Mouse (Mus musculus) stomach, embryonic 16.5 days (tissue): ENCODE measurements at regions not wholly inside any gene's neighbourhood (a gene's known extent, or its start where the extent isn't known, plus 50 kb on each side); places are given as distances from the start of the nearest gene placed in this dataset.
A peak's percentile ranks its signal among the peaks of the same experiment; 100 is the strongest.

Experiments
- ATAC-seq: fragments of 200-750 bp; cut with Nextera tagmentation; 2 replicates; pipeline ENCODE4 v1.8.0; 2017; ENCODE audit warnings: moderate number of reproducible peaks, moderate TSS enrichment; ENCODE audit not compliant: insufficient read depth, low FRiP score
- H3K27ac ChIP-seq: fragments of 300-500 bp; sonication (generic); 2 replicates; pipeline ENCODE4 v1.5.1; 2014; ENCODE audit warnings: low read length
- H3K27me3 ChIP-seq: fragments of 300-500 bp; sonication (generic); 2 replicates; pipeline ENCODE4 v1.6.1; 2014; ENCODE audit warnings: low read length, control low read depth, mixed read lengths; ENCODE audit not compliant: control insufficient read depth, insufficient read depth
- H3K36me3 ChIP-seq: fragments of 300-500 bp; sonication (generic); 2 replicates; pipeline ENCODE4 v1.6.1; 2014; ENCODE audit warnings: low read length; ENCODE audit not compliant: control insufficient read depth, insufficient read depth
- H3K4me1 ChIP-seq: fragments of 300-500 bp; sonication (generic); 2 replicates; pipeline ENCODE4 v1.6.1; 2014; ENCODE audit warnings: low read length, control low read depth, mixed read lengths; ENCODE audit not compliant: control insufficient read depth, insufficient read depth
- H3K4me2 ChIP-seq: fragments of 300-500 bp; sonication (generic); 2 replicates; pipeline ENCODE4 v1.6.1; 2014; ENCODE audit warnings: low read depth, low read length, mixed read lengths
- H3K4me3 ChIP-seq: fragments of 300-500 bp; sonication (generic); replicated peaks from 2 replicates; pipeline ENCODE4 v1.5.1; 2014; ENCODE audit warnings: mild to moderate bottlenecking, low read length
- H3K9ac ChIP-seq: fragments of 300-500 bp; sonication (generic); 2 replicates; pipeline ENCODE4 v1.6.1; 2014; ENCODE audit warnings: low read length
- H3K9me3 ChIP-seq: fragments of 300-500 bp; sonication (generic); replicated peaks from 2 replicates; pipeline ENCODE4 v1.6.1; 2016; ENCODE audit warnings: low read length, control low read depth; ENCODE audit not compliant: control insufficient read depth
- WGBS: fragments of 180-500 bp; shearing (Covaris S2); extraction: QIAGEN DNeasy Blood & Tissue Kit; methylation state at CpG from one replicate; pipeline ENCODE4 v1.1.7; 2014; 5-methylcytosine and 5-hydroxymethylcytosine counted together

DNA sequence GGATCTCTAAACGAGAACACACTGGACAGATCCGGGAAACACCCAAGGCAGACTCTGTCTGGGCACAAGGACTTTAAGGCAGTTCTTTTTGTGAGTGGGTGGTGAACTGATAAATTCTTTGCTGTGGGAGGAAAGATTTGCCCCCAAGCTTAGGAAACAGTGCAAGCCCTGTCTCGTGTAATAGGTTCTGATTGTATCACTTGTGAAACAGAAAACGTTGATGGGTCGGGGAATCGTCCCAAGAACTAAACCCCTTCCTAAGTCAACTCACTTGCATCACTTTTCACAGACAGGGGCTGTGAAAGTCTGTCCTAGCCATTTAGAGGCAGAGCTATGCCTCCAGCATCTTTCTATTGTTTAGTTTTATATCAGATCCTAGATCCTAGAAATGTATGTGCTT, 282.6 kb upstream of the Dach1 start:
- Histone ChIP-seq H3K27me3 (no peaks in the 10 kb centered on the region), H3K9ac (no peak overlapping the region), H3K9me3 (no peaks in the 10 kb centered on the region), H3K4me1 (no peaks in the 10 kb centered on the region), H3K27ac (no peak overlapping the region), H3K4me3 (no peak overlapping the region), H3K4me2 (no peak overlapping the region), H3K36me3 (no peaks in the 10 kb centered on the region)
- ATAC-seq, result no peak
- WGBS, result 72% methylated on average over 6 of the region's 6 CpGs

DNA sequence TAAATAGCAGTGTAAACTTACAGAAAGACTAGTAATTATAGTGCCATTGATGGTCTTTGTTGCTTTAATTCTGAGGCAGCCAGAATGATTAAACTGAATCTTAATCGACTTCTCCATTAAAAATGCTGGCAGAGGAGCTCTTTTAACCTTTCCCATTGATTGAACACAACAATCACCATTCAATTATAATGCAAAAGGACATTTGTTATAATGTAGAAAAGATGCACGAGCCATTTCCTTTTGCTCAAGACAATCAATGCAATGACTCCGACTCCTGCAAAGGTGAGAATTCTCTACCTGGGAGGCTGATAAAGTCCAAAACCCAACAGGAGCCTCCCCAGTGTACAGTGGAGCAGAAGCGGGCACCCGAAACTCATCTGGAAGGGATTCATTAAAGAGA, 280.0 kb upstream of the Dach1 start:
- no peak for ATAC-seq
- H3K27me3 ChIP-seq, result no peaks in the 10 kb centered on the region
- H3K36me3 ChIP-seq, result no peaks in the 10 kb centered on the region
- no peak overlapping the region for H3K4me2 ChIP-seq
- WGBS, result 82% methylated on average over 5 of the region's 5 CpGs
- H3K4me1 ChIP-seq, result no peaks in the 10 kb centered on the region
- H3K4me3 ChIP-seq, result no peak overlapping the region
- H3K9me3 ChIP-seq, result no peaks in the 10 kb centered on the region
- no peak overlapping the region for H3K9ac ChIP-seq
- H3K27ac ChIP-seq, result no peak overlapping the region

DNA sequence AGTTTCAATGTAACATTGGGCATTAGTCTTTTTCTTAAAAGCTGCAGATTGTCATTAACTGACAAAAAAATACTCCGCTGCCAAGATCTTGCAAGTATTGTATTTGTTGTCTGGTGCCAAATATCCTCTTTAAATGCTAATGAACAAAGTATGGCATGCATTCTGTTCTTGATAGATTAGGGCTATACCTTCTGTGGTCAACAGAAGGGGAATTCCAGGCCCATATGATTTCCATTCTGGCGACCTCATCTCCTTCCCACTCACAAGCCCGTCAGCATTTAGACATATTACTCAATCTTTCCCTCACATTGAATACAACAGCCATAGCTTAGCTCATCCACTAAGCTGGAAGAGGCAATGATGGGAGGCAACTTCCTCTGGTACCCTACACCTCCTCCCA, 272.8 kb upstream of the Dach1 start:
- Histone ChIP-seq H3K9me3 (no peaks in the 10 kb centered on the region), H3K36me3 (no peaks in the 10 kb centered on the region), H3K9ac (no peak overlapping the region), H3K27ac (no peak overlapping the region), H3K4me1 (no peaks in the 10 kb centered on the region), H3K27me3 (no peaks in the 10 kb centered on the region), H3K4me3 (no peak overlapping the region), H3K4me2 (no peak overlapping the region)
- WGBS, result 70% methylated on average over 3 of the region's 3 CpGs
- ATAC-seq, result no peak

DNA sequence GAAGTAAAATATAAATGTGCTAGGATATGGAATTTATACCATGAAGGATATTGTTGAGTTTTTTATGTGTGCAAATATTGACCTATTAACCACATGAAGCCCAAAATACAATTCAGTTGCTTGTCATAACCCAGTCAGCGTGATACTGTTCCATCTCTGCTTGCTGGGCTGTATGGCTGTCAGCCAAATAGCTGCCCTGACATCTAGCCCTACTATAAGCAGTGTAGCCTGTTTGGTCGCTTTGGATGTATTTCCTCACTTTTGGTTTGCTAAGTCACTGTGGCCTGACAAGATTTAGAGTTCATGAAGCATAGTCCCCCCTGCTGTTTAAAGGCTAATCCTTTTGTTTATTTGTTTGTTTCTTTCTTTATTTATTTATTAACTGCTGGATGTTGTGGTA, 272.4 kb upstream of the Dach1 start:
- ATAC-seq, result no peak
- no peaks in the 10 kb centered on the region for H3K27me3 ChIP-seq
- H3K9me3 ChIP-seq, result no peaks in the 10 kb centered on the region
- no peak overlapping the region for H3K4me3 ChIP-seq
- no peaks in the 10 kb centered on the region for H3K4me1 ChIP-seq
- H3K36me3 ChIP-seq, result no peaks in the 10 kb centered on the region
- H3K27ac ChIP-seq, result no peak overlapping the region
- no peak overlapping the region for H3K9ac ChIP-seq
- WGBS, result 31% methylated on average over 2 of the region's 2 CpGs
- no peak overlapping the region for H3K4me2 ChIP-seq

DNA sequence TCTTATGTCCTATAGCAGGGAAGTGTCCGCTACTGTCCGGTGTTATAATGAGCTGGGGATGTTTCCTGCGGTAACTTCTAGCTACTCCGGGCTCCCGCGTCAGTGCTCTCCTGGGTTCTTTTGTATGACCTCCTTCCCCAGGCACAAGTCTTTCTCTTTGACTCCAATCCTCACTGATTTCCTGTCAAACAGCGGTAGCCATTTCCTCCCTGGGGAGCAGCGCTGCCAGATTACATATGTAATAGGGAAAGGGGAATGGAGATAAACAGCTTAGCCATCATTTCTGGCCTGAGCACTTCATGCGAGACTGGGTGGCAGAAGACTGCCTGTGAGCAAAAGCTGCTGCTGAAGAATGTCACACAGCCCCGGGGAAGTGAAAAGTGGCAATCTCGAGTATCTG, 262.4 kb upstream of the Dach1 start:
- Histone ChIP-seq H3K9me3 (no peaks in the 10 kb centered on the region), H3K36me3 (no peaks in the 10 kb centered on the region), H3K27me3 (no peaks in the 10 kb centered on the region), H3K4me3 (no peak overlapping the region), H3K4me2 (no peak overlapping the region), H3K9ac (no peak overlapping the region), H3K4me1 (no peaks in the 10 kb centered on the region), H3K27ac (no peak overlapping the region)
- 48% methylated on average over 11 of the region's 11 CpGs for WGBS
- no peak for ATAC-seq

DNA sequence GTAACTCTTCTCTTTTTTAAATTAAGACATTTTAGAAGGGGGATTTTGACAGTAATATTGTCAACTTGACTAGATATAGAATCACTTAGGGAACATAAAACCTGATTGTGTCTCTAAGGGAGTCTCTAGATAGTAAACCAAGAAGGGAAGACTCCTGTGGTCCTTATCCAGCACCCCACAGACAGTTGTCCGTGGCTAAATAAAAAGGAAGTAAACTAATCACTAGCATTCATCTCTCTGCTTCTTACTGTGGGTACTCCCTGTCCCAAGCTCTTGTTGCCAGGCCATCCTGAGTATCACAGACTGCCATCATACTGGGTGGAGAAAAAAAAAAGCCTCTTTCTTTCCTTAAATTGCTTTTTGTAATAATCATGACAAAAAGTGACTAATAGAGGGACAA, 248.2 kb upstream of the Dach1 start:
- Histone ChIP-seq H3K4me3 (no peak overlapping the region), H3K36me3 (no peaks in the 10 kb centered on the region), H3K4me1 (no peaks in the 10 kb centered on the region), H3K27me3 (no peaks in the 10 kb centered on the region), H3K9ac (no peak overlapping the region), H3K27ac (no peak overlapping the region), H3K9me3 (no peaks in the 10 kb centered on the region), H3K4me2 (no peak overlapping the region)
- WGBS, result 42% methylated on average over 1 of the region's 1 CpGs
- ATAC-seq, result no peak

DNA sequence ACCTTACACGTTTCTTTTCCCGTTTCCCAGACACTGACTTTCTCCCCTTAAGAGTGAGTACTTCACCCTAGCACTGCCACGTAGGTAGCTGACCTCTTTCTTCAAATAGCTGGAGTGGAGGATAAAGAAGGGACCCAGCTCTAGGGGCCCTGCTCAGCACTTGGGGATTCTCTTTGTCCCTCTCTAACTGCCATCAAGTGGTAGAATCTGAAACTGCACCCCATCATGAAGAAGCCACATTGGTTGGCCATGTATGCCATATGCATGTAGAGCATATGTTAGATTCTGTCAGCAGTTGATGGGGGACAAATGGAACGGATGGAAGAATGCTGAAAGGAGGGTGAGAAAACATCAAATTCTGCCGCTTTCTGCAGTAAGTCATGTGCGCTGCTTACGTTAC, 244.6 kb upstream of the Dach1 start:
- Histone ChIP-seq H3K27ac (no peak overlapping the region), H3K4me3 (no peak overlapping the region), H3K36me3 (no peaks in the 10 kb centered on the region), H3K9me3 (no peaks in the 10 kb centered on the region), H3K4me1 (no peaks in the 10 kb centered on the region), H3K4me2 (no peak overlapping the region), H3K9ac (no peak overlapping the region), H3K27me3 (no peaks in the 10 kb centered on the region)
- WGBS, result 66% methylated on average over 7 of the region's 7 CpGs
- ATAC-seq, result no peak

DNA sequence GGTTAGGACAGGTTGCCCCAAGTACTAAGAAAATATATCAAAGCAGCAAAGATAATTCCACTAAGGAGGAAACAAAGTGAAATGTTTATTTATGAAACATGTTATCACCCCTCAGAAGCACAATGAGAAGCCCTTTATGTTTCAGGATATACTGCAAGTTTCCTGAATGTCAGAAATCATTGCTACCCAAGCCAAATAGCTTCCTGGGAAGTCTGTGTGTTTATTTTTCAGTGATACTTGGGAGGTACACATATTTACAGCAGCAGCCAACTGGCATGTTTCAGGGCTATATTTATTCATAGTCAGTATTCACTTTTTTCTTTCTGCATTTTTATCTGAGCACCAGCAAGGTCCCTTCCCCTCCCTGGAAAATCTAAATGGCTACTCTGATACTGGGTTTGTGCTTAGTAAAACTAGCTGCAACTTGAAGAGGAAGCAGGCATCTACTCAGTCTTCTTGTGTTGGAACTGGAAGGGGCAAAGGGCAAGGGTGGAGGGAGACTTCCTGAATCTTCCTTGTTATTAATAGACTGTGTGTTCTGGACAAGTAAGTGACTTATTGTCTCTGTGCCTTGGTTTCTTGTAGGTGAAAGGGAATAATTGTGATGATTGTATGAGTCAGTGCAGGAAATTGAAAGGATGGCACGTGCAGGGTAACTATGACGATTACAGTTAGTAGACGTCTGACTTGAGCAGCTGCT, 236.5 kb upstream of the Dach1 start:
- H3K27ac ChIP-seq, result no peak overlapping the region
- ATAC-seq, result peak; percentile 25; the same call in 1 of the 2 replicates
- no peaks in the 10 kb centered on the region for H3K36me3 ChIP-seq
- no peak overlapping the region for H3K4me3 ChIP-seq
- WGBS, result 51% methylated on average over 3 of the region's 3 CpGs
- no peak overlapping the region for H3K4me2 ChIP-seq
- H3K9ac ChIP-seq, result no peak overlapping the region
- H3K4me1 ChIP-seq, result 0 out of 2 replicates have a peak, but pooled peaks cover 4% of the 10 kb centered on the region
- no peaks in the 10 kb centered on the region for H3K27me3 ChIP-seq
- no peaks in the 10 kb centered on the region for H3K9me3 ChIP-seq

DNA sequence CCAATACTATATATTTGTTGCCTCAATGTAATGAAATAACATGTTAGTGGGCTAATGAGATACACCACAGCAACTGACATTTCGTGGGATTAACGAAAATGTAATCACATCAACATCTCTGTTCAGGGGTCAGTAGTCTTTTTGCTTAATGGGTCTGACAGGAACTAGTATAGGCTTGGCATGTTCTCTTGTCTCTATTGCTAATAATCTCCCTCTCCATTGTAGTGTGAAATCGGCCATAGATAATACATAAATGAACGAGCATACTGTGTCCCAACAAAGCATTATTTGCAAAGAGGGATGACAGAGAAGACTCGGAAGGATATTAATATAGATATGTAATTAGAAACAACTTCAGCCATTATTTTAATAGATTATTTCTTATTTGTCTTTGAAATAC, 234.5 kb upstream of the Dach1 start:
- no peak overlapping the region for H3K4me3 ChIP-seq
- H3K9me3 ChIP-seq, result no peaks in the 10 kb centered on the region
- no peak overlapping the region for H3K27ac ChIP-seq
- no peaks in the 10 kb centered on the region for H3K27me3 ChIP-seq
- 88% methylated on average over 5 of the region's 5 CpGs for WGBS
- no peaks in the 10 kb centered on the region for H3K36me3 ChIP-seq
- H3K4me2 ChIP-seq, result no peak overlapping the region
- H3K4me1 ChIP-seq, result 0 out of 2 replicates have a peak, but pooled peaks cover 4% of the 10 kb centered on the region
- H3K9ac ChIP-seq, result no peak overlapping the region
- no peak for ATAC-seq
